Mouse (Mus musculus) E14TG2a.4 (cell line): ENCODE measurements around the gene BC049715.
A peak's percentile ranks its signal among the peaks of the same experiment; 100 is the strongest.

Experiments used
- H3K27me3 ChIP-seq: 2 replicates; pipeline ENCODE4 v1.6.1; 2014; ENCODE audit warnings: low read length, control low read depth; ENCODE audit not compliant: insufficient read depth
- H3K36me3 ChIP-seq: 2 replicates; pipeline ENCODE4 v1.6.1; 2014; ENCODE audit warnings: low read length, control low read depth; ENCODE audit not compliant: insufficient read depth
- H3K4me1 ChIP-seq: replicated peaks from 2 replicates; pipeline ENCODE4 v1.6.1; 2014; ENCODE audit warnings: low read depth, low read length, control low read depth
- H3K4me3 ChIP-seq: replicated peaks from 2 replicates; pipeline ENCODE4 v1.5.1; 2014; ENCODE audit warnings: mild to moderate bottlenecking, low read length
- H3K9me3 ChIP-seq: 2 replicates; pipeline ENCODE4 v1.6.1; 2014; ENCODE audit warnings: low read length, control low read depth
- CTCF ChIP-seq: conservative IDR thresholded peaks from 2 replicates; pipeline ENCODE4 v1.5.1; 2014; ENCODE audit warnings: low read length
- NANOG ChIP-seq: IDR thresholded peaks from 2 replicates; pipeline ENCODE4 v1.6.1; 2014; ENCODE audit warnings: borderline replicate concordance, low read length, mixed read lengths
- POU5F1 ChIP-seq: IDR thresholded peaks from 2 replicates; pipeline ENCODE4 v1.6.1; 2014; ENCODE audit warnings: low read length, borderline replicate concordance

The BC049715 gene

DNA sequence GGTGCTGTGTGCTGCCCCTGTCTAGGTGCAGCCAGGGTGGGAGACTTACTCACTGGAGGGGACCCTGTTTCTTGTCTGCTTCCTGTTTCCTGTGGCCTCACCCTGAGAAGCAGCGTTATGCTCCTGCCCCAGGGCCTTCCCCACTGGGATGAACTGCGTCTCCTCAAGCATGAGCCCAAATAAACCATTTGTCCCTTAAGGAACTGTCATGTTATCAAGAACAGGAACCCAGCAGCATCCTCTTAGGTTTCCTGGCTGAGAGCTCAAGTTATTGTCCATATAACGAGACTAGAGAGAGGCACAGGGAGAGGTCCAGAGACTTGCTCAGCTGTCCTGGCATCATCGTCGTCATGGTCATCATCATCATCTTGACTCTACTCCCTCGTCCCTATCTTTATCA is 22.8 kb downstream of the BC049715 start:
- Histone ChIP-seq H3K9me3 (no peaks in the 10 kb centered on the region), H3K36me3 (no peaks in the 10 kb centered on the region), H3K4me1 (peaks cover 6% of the 10 kb centered on the region), H3K4me3 (no peak overlapping the region), H3K27me3 (no peaks in the 10 kb centered on the region)
- TF ChIP-seq POU5F1, result no peak
- no peak for TF ChIP-seq CTCF
- TF ChIP-seq NANOG, result no peak

DNA sequence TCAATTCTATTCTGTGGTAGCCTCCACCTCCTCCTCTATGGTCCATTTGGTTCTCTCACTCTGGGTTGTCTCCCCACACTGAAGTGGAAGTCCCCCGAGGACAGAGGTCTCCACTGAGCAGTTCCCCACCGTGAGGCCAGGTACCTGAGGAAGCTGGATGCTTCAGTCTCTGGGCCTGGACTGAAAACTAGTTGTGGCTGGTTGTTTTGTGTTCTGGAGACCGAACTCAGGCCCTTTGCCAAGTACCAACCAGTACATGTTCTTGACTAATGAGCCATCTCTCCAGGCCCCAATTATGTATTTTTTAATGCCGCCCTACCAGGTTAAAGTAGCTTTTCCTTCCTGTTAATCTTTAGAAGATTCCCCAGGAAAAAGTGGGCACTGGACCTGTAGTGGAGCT is 24.9 kb downstream of the BC049715 start:
- H3K27me3 ChIP-seq, result peaks cover 7% of the 10 kb centered on the region; the same call in 1 of the 2 replicates
- no peaks in the 10 kb centered on the region for H3K36me3 ChIP-seq
- H3K9me3 ChIP-seq, result no peaks in the 10 kb centered on the region
- H3K4me1 ChIP-seq, result peaks cover 16% of the 10 kb centered on the region
- TF ChIP-seq POU5F1, result no peak
- no peak for TF ChIP-seq CTCF
- no peak for TF ChIP-seq NANOG
- no peak overlapping the region for H3K4me3 ChIP-seq

DNA sequence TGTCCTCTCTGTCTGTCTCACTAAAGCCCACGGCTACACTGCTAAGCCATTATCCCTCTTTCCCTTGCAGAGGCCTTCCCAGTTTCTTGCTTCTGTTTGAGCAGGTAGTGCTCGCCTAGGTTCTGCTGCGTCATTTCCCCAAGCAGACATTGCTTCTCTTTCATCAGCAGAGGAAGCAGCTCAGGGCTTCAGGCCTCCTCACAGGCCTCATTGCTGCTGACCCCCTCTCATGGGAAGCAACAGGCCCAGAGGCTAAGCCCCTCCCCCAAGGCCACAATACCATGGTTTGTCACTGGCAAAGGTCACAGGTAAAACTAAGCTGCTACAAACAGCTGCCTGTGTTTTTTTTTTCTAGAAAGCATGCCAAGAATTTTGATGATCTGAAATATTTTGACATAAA is 25.3 kb downstream of the BC049715 start:
- Histone ChIP-seq H3K4me3 (no peak overlapping the region), H3K36me3 (no peaks in the 10 kb centered on the region), H3K9me3 (no peaks in the 10 kb centered on the region), H3K27me3 (peaks cover 11% of the 10 kb centered on the region; the same call in 1 of the 2 replicates), H3K4me1 (peaks cover 20% of the 10 kb centered on the region)
- TF ChIP-seq POU5F1 (no peak), CTCF (no peak), NANOG (no peak)

DNA sequence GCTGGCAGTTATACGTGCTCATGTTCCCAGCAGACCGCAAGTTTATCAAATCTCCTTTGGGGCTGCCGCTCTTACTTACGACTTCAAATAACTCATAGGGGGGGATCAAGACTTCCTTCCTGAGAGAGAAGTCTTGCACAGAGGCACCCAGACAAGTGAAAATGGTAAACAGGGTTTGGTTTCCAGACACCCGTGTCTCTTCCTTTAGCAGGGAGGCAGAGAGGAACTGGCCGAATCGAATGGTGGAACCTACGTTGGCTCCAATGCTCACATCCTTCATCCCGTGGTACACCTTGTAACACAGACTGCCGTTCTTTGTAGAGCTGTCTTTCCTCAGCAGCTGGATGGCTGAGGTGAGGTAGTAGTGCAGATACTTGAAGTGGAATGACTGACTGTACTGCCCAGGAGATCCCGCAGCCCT is 26.9 kb downstream of the BC049715 start:
- no peak for TF ChIP-seq CTCF
- Histone ChIP-seq H3K36me3 (no peaks in the 10 kb centered on the region), H3K27me3 (peaks cover 12% of the 10 kb centered on the region; the same call in 1 of the 2 replicates), H3K9me3 (no peaks in the 10 kb centered on the region), H3K4me1 (peaks cover 20% of the 10 kb centered on the region), H3K4me3 (no peak overlapping the region)

DNA sequence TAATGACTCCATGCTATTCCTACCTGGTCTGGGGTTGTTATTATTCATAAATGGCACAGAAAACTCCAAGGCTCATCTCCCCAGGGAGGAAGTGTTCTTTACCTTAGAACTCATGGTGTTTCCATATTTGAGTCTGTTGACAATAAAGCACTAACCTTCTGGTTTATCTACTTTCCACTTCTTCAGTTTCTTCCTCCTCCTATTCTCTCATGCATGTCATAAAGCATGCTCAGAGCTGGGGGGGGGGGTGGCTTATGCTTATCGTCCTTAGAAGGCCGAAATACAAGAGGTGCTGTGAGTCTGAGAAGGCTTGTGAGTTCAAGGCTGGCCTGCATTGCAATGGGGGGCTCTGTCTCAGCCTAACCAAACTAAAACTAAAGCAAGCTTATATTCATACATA is 27.8 kb downstream of the BC049715 start:
- H3K9me3 ChIP-seq, result no peaks in the 10 kb centered on the region
- peaks cover 12% of the 10 kb centered on the region; the same call in 1 of the 2 replicates for H3K27me3 ChIP-seq
- no peak for TF ChIP-seq POU5F1
- no peak for TF ChIP-seq CTCF
- no peak for TF ChIP-seq NANOG
- H3K36me3 ChIP-seq, result no peaks in the 10 kb centered on the region
- no peak overlapping the region for H3K4me3 ChIP-seq
- H3K4me1 ChIP-seq, result peaks cover 20% of the 10 kb centered on the region

DNA sequence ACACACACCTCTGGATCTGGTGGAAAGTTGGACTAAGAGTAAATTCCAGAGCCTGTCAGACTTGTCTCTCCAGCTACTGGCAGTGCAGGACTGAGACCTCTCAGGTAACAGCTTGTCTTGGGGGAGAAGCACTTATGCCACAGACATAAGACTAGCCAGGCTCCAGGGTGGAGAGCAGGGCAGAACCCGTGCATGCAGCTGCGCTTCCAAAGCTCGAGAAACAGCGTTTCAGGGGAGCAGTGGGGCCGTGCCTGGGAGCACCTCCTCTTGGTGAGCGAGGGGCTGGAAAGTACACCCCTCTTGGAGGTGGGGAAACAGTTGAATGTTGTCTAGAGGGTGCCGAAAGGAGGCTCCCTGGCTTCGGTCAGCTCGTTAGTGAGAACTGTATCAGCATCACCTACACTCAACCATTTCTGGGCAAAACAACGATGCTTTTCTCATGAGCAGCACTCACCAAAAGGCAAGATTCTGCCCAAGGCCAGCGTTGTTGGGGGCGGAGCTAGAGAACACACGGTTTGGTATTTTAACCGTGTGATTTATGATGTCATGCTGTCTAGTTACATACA is 28.7 kb downstream of the BC049715 start:
- H3K4me1 ChIP-seq, result peaks cover 20% of the 10 kb centered on the region
- TF ChIP-seq CTCF, result no peak
- no peak for TF ChIP-seq NANOG
- no peak for TF ChIP-seq POU5F1
- peaks cover 14% of the 10 kb centered on the region; the same call in 1 of the 2 replicates for H3K27me3 ChIP-seq
- H3K4me3 ChIP-seq, result no peak overlapping the region
- no peaks in the 10 kb centered on the region for H3K36me3 ChIP-seq
- no peaks in the 10 kb centered on the region for H3K9me3 ChIP-seq

DNA sequence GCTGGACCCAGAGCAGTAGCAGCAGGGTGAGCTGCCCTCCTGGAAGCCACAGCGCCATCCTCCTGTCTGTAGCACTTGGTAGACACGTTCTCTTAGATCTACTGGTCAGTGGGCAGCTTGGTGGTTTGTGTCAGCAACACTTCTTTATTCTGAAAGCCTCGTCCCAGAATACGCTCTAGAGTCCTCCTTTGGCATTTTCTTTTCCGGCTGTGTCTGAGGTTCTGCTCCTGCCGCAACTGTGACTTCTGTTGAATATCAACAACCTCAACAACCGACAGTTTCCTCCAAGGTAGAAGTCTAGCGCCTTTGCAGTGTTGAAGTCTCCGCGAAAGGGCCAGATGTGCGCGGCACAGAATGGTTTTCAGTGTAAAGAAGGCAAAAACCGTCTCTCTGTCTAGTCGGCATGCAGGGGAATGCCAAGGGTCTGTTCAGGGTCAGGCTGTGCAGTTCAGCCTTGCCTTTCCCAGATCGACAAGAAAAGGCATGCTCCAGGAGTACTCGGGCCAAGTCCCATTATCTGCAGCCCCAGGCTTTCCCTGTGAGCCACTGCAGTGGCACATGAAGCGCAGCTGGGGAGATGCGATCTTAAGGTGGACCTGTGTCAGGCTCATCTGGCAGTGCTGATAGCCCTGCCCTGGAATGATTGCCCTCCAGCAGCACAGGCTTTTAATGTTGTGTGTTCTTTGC is 29.9 kb downstream of the BC049715 start, which contains the start of gene Art4:
Gene Art4 (minus strand): TSS at position 548 of the 687 bp plus-strand sequence.
- Histone ChIP-seq H3K36me3 (no peaks in the 10 kb centered on the region), H3K27me3 (peaks cover 14% of the 10 kb centered on the region; the same call in 1 of the 2 replicates), H3K4me1 (peaks cover 20% of the 10 kb centered on the region), H3K9me3 (no peaks in the 10 kb centered on the region), H3K4me3 (peak within 1 kb of the TSS; percentile 52; the same call in 1 of the 2 replicates)
- TF ChIP-seq CTCF (no peak), POU5F1 (no peak), NANOG (no peak)

DNA sequence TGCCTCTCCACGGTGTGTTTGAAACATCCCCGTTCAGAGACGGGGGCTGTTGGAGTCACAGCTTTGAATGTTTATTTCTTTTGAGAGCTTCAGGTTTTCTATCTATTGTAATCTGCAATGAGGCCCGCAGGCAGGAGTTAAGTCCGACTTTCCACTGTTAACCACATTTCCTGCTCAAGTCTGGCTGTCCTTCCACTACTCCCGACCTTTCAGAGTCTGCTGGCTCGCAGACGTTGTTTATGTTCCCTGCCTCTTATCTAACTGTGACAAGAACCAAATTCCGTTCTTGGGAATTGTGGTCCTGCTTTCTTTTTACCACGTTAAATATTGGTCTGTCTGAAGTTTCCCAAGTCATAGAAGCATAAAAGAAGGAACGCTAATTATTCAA is 30.4 kb downstream of the BC049715 start:
- TF ChIP-seq CTCF (no peak), POU5F1 (no peak)
- H3K4me3 ChIP-seq, result 0 out of 2 replicates have a peak overlapping the region, but pooled peaks have one; percentile 52
- H3K36me3 ChIP-seq, result no peaks in the 10 kb centered on the region
- H3K27me3 ChIP-seq, result peaks cover 14% of the 10 kb centered on the region; the same call in 1 of the 2 replicates
- no peaks in the 10 kb centered on the region for H3K9me3 ChIP-seq
- H3K4me1 ChIP-seq, result peaks cover 14% of the 10 kb centered on the region
